Mouse (Mus musculus) E14TG2a.4 (cell line): ENCODE measurements at regions not wholly inside any gene's neighbourhood (a gene's known extent, or its start where the extent isn't known, plus 50 kb on each side); places are given as distances from the start of the nearest gene placed in this dataset.

Experiments
- CTCF ChIP-seq: conservative IDR thresholded peaks from 2 replicates; pipeline ENCODE4 v1.5.1; 2014; ENCODE audit warnings: low read length
- NANOG ChIP-seq: IDR thresholded peaks from 2 replicates; pipeline ENCODE4 v1.6.1; 2014; ENCODE audit warnings: borderline replicate concordance, low read length, mixed read lengths
- POU5F1 ChIP-seq: IDR thresholded peaks from 2 replicates; pipeline ENCODE4 v1.6.1; 2014; ENCODE audit warnings: low read length, borderline replicate concordance

DNA sequence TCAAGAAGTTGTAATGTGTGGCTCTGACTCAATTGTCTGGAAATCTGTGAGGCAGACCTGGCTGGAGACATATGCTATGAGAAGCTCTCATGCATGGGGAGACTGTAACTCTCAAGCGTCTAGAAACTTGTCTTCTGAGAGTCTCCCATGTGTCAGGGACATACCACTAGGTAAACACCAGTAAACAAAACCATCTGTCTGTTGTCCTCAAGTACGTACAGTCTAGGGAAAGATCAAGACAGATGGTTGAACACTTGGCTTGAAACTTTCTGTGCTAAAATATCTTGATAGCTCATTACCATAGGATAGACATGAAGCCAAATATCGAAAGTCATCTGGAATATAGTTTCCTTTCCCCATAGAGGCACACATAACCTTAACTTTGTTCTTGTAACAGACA lies 562.3 kb upstream of the Btbd3 start:
- TF ChIP-seq CTCF: no peak
- TF ChIP-seq POU5F1: no peak
- no peak for TF ChIP-seq NANOG
